Mouse (Mus musculus): ENCODE measurements at regions not wholly inside any gene's neighbourhood (a gene's known extent, or its start where the extent isn't known, plus 50 kb on each side); places are given as distances from the start of the nearest gene placed in this dataset.

DNA sequence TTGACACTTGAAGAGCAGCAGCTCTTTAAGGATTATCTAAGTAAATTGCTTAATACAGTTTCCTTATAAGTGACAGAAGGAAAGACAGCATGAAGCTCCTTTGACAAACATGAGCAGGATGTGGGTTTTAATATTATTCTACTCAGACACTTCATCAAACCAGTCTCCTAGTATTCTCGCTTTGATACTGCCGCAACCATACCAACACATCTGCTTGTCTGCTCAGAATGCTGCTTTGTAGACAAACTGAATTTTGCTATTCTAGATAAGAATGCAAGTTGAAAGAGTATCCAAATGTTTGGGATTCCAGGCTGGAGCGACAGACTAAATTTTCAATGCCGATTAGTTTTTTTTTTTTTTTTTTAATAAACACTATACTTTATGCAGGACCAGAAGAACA, 105.7 kb upstream of the Robo2 start:
- H3K9me3 ChIP-seq (ENCODE audit: control insufficient read depth, low read length): no peaks in the 10 kb centered on the region
- H3K36me3 ChIP-seq (ENCODE audit: control insufficient read depth, insufficient read depth, low read length): no peaks in the 10 kb centered on the region
- no peaks in the 10 kb centered on the region for H3K27me3 ChIP-seq (ENCODE audit: control insufficient read depth, insufficient read depth, low read length)
- 99% methylated on average over 4 of the region's 4 CpGs for WGBS
- H3K4me2 ChIP-seq (ENCODE audit: low read depth, low read length): no peak overlapping the region
- no peak overlapping the region for H3K4me3 ChIP-seq (ENCODE audit: low read depth, low read length)
- H3K9ac ChIP-seq (replicated peaks; ENCODE audit: low read depth, low read length): no peak overlapping the region
- H3K27ac ChIP-seq (ENCODE audit: low read depth, low read length): no peak overlapping the region
- ATAC-seq (ENCODE audit: low read depth): no peak
- H3K4me1 ChIP-seq (ENCODE audit: control insufficient read depth, insufficient read depth, low read length): no peaks in the 10 kb centered on the region

DNA sequence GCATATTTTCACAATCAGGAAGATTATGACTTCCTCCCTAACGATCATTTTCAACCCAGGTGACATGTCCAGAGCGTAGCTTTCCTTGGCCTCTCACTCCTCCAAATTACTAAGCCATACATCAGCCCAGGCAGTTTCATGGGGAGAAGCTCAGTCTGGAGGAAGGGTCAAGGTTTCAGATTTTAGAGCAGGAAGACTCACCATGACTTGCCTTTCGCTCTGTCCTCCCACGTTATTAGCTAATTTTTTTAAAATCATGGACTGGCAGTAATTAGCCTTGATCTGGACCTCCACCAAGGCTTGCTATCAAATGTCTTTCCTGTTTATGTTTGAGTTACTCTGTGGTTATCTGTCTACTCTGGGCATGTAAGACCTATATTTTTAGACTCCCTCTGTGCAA, 102.9 kb upstream of the Robo2 start:
- Histone ChIP-seq H3K4me1 (ENCODE audit: control insufficient read depth, insufficient read depth, low read length) (no peaks in the 10 kb centered on the region), H3K27me3 (ENCODE audit: control insufficient read depth, insufficient read depth, low read length) (no peaks in the 10 kb centered on the region), H3K9me3 (ENCODE audit: control insufficient read depth, low read length) (no peaks in the 10 kb centered on the region), H3K36me3 (ENCODE audit: control insufficient read depth, insufficient read depth, low read length) (no peaks in the 10 kb centered on the region), H3K9ac (replicated peaks; ENCODE audit: low read depth, low read length) (no peak overlapping the region), H3K27ac (ENCODE audit: low read depth, low read length) (no peak overlapping the region), H3K4me3 (ENCODE audit: low read depth, low read length) (no peak overlapping the region), H3K4me2 (ENCODE audit: low read depth, low read length) (no peak overlapping the region)
- no peak for ATAC-seq (ENCODE audit: low read depth)
- WGBS: 83% methylated on average over 4 of the region's 4 CpGs

- ATAC-seq (ENCODE audit: low read depth): no peak
- H3K4me3 ChIP-seq (ENCODE audit: low read depth, low read length): no peak overlapping the region
- no peak overlapping the region for H3K27ac ChIP-seq (ENCODE audit: low read depth, low read length)
- H3K4me1 ChIP-seq (ENCODE audit: control insufficient read depth, insufficient read depth, low read length): no peaks in the 10 kb centered on the region
- H3K27me3 ChIP-seq (ENCODE audit: control insufficient read depth, insufficient read depth, low read length): no peaks in the 10 kb centered on the region
- H3K36me3 ChIP-seq (ENCODE audit: control insufficient read depth, insufficient read depth, low read length): no peaks in the 10 kb centered on the region
- H3K9me3 ChIP-seq (ENCODE audit: control insufficient read depth, low read length): no peaks in the 10 kb centered on the region
- H3K9ac ChIP-seq (replicated peaks; ENCODE audit: low read depth, low read length): no peak overlapping the region
- no peak overlapping the region for H3K4me2 ChIP-seq (ENCODE audit: low read depth, low read length)
- whole genome bisulfite sequencing: 93% methylated on average over 1 of the region's 1 CpGs
Observed at GRCm38 (mm10) chr16:74510383-74510782, 98.8 kb upstream of the Robo2 start.

- no peak for ATAC-seq (ENCODE audit: low read depth)
- H3K4me3 ChIP-seq (ENCODE audit: low read depth, low read length): no peak overlapping the region
- no peaks in the 10 kb centered on the region for H3K36me3 ChIP-seq (ENCODE audit: control insufficient read depth, insufficient read depth, low read length)
- H3K4me2 ChIP-seq (ENCODE audit: low read depth, low read length): no peak overlapping the region
- no peaks in the 10 kb centered on the region for H3K27me3 ChIP-seq (ENCODE audit: control insufficient read depth, insufficient read depth, low read length)
- no peak overlapping the region for H3K9ac ChIP-seq (replicated peaks; ENCODE audit: low read depth, low read length)
- no peaks in the 10 kb centered on the region for H3K4me1 ChIP-seq (ENCODE audit: control insufficient read depth, insufficient read depth, low read length)
- no peak overlapping the region for H3K27ac ChIP-seq (ENCODE audit: low read depth, low read length)
- no peaks in the 10 kb centered on the region for H3K9me3 ChIP-seq (ENCODE audit: control insufficient read depth, low read length)
- WGBS: 95% methylated on average over 2 of the region's 2 CpGs
Observed at GRCm38 (mm10) chr16:74509489-74509888, 97.9 kb upstream of the Robo2 start.

DNA sequence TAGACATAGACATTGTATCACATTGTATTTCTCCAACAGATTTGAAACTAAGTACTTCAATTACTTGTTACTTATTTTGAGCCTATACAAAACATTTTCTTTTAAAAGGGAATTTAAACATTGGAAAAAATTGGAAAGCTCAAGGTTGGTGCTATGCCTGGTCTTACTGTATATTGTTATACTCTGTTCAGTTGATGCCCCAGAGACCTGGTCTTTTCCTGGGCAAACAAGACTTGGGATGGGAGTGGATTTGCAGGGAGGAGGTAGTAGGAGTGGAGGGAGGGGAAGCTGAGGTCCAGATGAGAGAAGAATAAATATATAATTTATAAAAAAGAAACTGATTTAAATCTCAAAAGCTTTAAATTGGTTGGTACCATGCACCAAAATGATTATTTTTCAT, 95.1 kb upstream of the Robo2 start:
- H3K36me3 ChIP-seq (ENCODE audit: control insufficient read depth, insufficient read depth, low read length): no peaks in the 10 kb centered on the region
- ATAC-seq (ENCODE audit: low read depth): no peak
- no peak overlapping the region for H3K27ac ChIP-seq (ENCODE audit: low read depth, low read length)
- H3K4me1 ChIP-seq (ENCODE audit: control insufficient read depth, insufficient read depth, low read length): no peaks in the 10 kb centered on the region
- no peak overlapping the region for H3K4me3 ChIP-seq (ENCODE audit: low read depth, low read length)
- H3K4me2 ChIP-seq (ENCODE audit: low read depth, low read length): no peak overlapping the region
- H3K27me3 ChIP-seq (ENCODE audit: control insufficient read depth, insufficient read depth, low read length): no peaks in the 10 kb centered on the region
- no peaks in the 10 kb centered on the region for H3K9me3 ChIP-seq (ENCODE audit: control insufficient read depth, low read length)
- H3K9ac ChIP-seq (replicated peaks; ENCODE audit: low read depth, low read length): no peak overlapping the region

DNA sequence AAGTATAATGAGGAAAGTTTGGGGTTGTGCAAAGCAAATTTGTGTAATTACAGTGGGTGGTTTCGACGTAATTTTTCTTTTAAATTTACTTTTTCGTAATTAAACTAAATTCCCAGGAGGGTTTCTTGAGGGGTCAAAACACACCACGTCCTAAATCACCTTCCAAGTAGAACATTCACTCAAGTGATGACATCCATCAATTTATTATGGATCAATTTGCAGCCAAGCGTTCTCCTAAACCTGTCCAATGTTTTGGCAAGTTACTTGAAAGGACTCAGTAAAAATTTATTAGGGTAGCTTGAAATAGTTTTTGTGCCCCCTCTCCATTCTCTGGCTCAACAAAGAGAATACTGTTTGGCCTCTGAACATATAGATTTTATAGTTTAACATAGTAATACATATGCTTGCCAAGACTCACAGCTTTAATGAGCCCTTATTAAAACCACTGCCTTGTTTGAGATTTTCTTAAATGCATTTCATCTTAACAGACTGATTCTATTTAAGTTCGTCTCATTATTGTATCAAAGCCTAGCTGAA, 94.6 kb upstream of the Robo2 start:
- Histone ChIP-seq H3K9me3 (ENCODE audit: control insufficient read depth, low read length) (no peaks in the 10 kb centered on the region), H3K4me1 (ENCODE audit: control insufficient read depth, insufficient read depth, low read length) (no peaks in the 10 kb centered on the region), H3K36me3 (ENCODE audit: control insufficient read depth, insufficient read depth, low read length) (no peaks in the 10 kb centered on the region), H3K9ac (replicated peaks; ENCODE audit: low read depth, low read length) (no peak overlapping the region), H3K4me3 (ENCODE audit: low read depth, low read length) (no peak overlapping the region), H3K4me2 (ENCODE audit: low read depth, low read length) (no peak overlapping the region), H3K27ac (ENCODE audit: low read depth, low read length) (no peak overlapping the region), H3K27me3 (ENCODE audit: control insufficient read depth, insufficient read depth, low read length) (no peaks in the 10 kb centered on the region)
- ATAC-seq (ENCODE audit: low read depth): no peak
- WGBS: 66% methylated on average over 6 of the region's 6 CpGs

DNA sequence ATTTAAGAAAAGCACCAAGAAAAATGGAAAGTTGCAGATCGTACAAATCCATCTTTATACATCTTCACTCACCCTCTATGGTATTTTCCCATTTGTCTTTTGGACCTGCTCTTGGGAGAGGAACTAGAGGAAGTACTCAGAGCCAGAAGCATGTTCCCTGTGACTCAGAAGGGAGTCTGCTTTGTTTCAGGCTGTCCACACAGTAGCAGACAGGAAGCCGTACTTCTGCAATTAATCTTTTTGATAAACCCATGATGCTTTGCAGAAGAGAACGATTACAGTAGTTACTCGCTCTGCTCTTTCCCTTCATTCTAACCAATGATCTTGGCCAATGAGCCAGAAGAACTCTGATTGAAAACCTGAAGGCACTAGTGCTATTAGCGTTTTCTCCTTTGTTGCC, 92.8 kb upstream of the Robo2 start:
- WGBS: 78% methylated on average over 5 of the region's 5 CpGs
- Histone ChIP-seq H3K27me3 (ENCODE audit: control insufficient read depth, insufficient read depth, low read length) (no peaks in the 10 kb centered on the region), H3K4me1 (ENCODE audit: control insufficient read depth, insufficient read depth, low read length) (no peaks in the 10 kb centered on the region), H3K9me3 (ENCODE audit: control insufficient read depth, low read length) (no peaks in the 10 kb centered on the region), H3K4me2 (ENCODE audit: low read depth, low read length) (no peak overlapping the region), H3K27ac (ENCODE audit: low read depth, low read length) (no peak overlapping the region), H3K4me3 (ENCODE audit: low read depth, low read length) (no peak overlapping the region), H3K36me3 (ENCODE audit: control insufficient read depth, insufficient read depth, low read length) (no peaks in the 10 kb centered on the region), H3K9ac (replicated peaks; ENCODE audit: low read depth, low read length) (no peak overlapping the region)
- ATAC-seq (ENCODE audit: low read depth): no peak

GRCm38 (mm10) chr16:74500687-74501086, 89.1 kb upstream of the Robo2 start:
- Histone ChIP-seq H3K9ac (replicated peaks; ENCODE audit: low read depth, low read length) (no peak overlapping the region), H3K4me1 (ENCODE audit: control insufficient read depth, insufficient read depth, low read length) (no peaks in the 10 kb centered on the region), H3K36me3 (ENCODE audit: control insufficient read depth, insufficient read depth, low read length) (no peaks in the 10 kb centered on the region), H3K4me2 (ENCODE audit: low read depth, low read length) (no peak overlapping the region), H3K9me3 (ENCODE audit: control insufficient read depth, low read length) (no peaks in the 10 kb centered on the region), H3K27ac (ENCODE audit: low read depth, low read length) (no peak overlapping the region), H3K27me3 (ENCODE audit: control insufficient read depth, insufficient read depth, low read length) (no peaks in the 10 kb centered on the region), H3K4me3 (ENCODE audit: low read depth, low read length) (no peak overlapping the region)
- ATAC-seq (ENCODE audit: low read depth): no peak
- 86% methylated on average over 3 of the region's 3 CpGs for WGBS

DNA sequence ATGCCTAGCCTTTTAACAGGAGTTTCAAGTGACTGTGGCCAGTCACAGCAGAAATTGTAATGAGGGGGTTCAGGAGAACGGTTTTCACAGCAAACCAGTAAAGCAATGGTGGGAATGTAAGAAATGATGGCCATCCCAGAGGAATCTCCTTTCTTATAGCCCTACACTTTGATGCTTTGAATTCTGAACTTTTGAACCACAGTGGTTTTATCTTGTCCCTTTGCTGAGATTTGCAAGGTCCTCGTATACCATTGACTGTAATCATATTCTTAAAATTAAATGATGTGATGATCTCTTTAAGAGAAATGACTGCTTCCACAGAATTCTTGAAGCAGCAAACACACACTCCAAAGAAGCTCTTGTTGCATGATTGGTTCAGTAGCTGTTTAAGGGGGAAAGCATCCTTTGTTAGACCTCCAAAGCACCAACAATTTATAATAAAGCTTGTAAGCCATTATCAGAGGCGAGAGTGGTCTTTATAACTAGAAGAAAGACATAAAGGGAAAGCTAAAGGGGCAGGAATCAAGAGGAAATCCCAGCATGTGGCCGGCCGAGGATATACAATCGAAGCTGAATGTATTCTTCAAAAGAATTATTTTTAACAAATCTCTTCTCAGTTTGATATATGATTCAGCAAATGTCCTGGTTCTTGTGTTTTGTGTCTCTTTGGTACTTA, 56.3 kb upstream of the Robo2 start:
- Histone ChIP-seq H3K4me1 (ENCODE audit: control insufficient read depth, insufficient read depth, low read length) (no peaks in the 10 kb centered on the region), H3K4me3 (ENCODE audit: low read depth, low read length) (no peak overlapping the region), H3K9ac (replicated peaks; ENCODE audit: low read depth, low read length) (no peak overlapping the region), H3K9me3 (ENCODE audit: control insufficient read depth, low read length) (no peaks in the 10 kb centered on the region), H3K27me3 (ENCODE audit: control insufficient read depth, insufficient read depth, low read length) (no peaks in the 10 kb centered on the region), H3K36me3 (ENCODE audit: control insufficient read depth, insufficient read depth, low read length) (no peaks in the 10 kb centered on the region), H3K27ac (ENCODE audit: low read depth, low read length) (no peak overlapping the region), H3K4me2 (ENCODE audit: low read depth, low read length) (no peak overlapping the region)
- ATAC-seq (ENCODE audit: low read depth): no peak
- WGBS: 34% methylated on average over 6 of the region's 6 CpGs

Data from neural tube, embryonic 14.5 days (tissue).